Mouse (Mus musculus) spleen, adult 12 weeks (tissue): Measurements from ENCODE around the gene Casq1.

Experiments
- DNase-seq: peaks from one replicate; pipeline ENCODE4 v3.0.0; 2022; ENCODE audit warnings: low spot score

The Casq1 gene

DNA sequence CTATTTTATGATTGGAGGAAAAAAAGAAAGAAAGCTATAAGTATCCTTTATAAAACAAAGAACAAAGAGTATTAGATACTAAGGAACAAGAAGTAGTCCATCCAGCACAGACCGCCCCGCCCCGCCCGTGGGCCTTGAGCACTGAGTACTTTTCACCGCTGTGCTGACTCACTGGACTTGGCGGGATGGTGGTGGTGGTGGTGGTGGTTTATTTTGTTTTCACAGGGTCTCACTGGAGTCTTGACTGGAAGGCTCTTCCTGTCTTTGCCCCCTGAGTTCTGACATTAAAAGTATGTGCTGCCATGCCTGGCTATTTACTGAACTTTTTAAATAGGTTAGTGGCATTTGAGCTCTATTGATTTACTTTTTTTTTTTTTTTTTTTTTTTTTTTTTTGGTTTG, 36.6 kb downstream of the Casq1 start:
- no peak for DNase-seq

DNA sequence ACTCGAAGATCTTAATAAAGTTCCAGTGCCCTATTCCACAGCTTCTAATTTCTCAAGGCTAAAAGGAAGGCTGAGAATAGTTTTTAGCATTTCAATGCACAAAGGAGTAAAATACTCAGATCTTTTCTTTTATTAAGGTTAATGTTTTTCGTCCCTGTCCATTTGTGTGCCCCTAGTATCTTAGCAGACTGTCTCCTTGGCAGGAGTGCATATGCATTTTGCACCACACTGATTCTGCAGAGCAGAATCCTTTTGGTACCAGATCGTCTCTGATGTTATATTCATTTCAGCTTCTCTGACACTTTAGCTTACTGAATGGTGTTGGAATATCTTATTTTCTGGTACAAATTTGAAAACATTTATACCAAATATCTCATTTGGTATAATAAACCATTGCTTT, 37.9 kb downstream of the Casq1 start:
- no peak for DNase-seq

DNA sequence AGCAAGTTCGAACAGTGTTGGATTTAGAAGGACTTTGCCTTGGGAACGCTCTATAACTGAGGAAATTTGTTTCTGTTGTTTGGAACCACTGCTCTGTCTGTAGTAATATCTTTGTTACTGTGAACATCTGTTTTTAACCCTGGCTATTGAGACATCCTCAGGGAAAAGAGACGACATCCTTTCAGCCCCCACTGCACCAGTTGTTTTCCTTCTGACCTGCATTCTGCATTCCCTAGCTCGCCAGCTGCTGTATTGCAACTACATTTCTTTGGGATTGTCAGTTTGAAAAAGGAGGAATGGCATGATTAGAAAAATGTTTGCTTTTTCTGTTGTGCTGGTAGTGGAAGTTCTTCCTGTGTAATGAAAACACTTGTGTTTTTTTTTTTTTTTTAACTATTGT, 38.8 kb downstream of the Casq1 start:
- no peak for DNase-seq

DNA sequence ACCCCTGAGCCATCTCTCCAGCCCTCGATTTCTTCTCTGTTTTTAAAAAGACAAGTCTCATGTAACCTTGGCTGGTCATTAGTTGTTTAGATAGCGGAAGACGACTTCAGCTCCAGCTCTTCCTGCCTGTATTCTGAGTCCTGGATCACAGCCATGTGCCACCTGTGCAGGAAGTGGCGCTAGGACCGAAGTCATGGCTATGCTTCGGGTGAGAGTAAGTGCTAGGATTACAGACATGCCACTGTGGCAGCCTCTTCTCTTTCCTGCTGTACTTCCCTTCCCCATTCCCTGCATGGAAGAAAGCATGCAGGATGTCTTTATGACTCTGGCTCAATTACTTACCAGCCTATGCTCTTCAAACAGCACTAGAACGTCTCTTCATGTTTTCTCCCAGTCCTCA, 40.6 kb downstream of the Casq1 start:
- DNase-seq: no peak

DNA sequence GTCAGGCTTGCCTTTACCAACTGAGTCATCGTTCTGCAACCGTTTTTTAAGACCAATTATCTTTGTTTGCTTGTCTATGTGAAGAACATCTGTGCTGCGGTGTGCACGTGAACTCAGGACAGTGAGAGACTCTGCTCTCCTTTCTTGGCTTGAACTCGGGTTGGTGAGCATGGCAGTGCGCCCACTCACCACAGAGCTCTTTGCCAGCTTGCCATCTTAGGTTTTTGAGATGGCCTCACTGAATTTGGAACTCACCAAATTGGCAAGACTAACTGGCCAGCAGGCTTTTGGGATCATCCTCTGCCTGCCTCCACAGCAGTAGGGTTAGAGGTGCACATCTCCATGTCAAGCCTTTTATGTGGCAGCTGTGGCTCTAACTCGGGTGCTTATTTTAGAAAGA, 41.9 kb downstream of the Casq1 start:
- no peak for DNase-seq

DNA sequence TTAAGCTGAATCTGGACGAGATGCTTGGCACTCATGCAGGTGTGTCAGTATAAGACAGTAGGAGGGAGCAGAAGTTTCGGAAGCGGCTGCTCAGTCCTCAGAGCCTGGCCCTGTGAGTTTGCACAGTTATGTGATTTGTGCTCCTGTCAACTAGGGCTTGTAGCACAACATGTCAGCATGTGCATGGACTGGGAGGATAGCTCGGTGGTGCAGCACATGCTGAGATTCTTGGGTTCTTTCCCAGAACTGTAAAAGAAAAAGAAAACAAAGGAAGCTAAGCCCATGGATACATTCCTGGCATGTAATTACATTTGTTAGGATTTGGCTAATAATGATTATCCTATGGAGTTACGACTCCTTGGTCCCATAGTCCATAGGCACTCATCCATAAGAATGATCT, 46.5 kb downstream of the Casq1 start:
- no peak for DNase-seq

DNA sequence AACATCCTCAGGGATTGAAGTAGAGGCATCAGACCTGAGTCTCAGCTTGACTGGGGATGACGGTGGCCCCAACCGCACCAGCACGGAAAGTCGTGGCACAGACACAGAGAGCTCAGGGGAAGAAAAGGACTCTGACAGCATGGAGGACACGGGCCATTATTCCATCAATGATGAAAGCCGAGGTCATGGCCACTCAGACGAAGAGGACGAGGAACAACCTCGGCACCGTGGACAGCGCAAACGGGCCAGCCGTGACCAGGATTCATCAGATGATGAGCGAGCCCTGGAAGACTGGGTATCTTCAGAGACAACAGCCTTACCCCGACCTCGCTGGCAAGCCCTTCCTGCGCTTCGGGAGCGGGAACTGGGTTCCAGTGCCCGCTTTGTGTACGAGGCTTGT, 47.3 kb downstream of the Casq1 start:
- no peak for DNase-seq

DNA sequence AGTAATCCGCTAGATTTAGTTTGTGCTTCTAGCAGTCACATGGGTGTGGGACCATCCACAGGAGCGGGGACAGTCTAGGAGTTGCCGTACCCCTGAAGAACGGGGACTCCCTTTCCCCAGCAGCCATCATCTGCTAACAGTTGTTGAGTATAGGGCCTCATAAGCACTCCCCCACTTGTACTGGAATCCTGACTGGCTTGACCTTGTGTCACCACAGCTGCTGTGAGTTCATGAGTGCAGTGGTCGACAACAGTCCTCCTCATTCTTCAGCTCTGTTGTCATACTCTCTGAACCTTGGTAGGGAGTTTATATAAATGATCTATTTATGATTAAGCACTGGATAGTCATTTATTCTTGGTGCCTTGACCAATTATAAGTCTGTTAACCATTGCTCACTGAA, 49.9 kb downstream of the Casq1 start:
- no peak for DNase-seq

DNA sequence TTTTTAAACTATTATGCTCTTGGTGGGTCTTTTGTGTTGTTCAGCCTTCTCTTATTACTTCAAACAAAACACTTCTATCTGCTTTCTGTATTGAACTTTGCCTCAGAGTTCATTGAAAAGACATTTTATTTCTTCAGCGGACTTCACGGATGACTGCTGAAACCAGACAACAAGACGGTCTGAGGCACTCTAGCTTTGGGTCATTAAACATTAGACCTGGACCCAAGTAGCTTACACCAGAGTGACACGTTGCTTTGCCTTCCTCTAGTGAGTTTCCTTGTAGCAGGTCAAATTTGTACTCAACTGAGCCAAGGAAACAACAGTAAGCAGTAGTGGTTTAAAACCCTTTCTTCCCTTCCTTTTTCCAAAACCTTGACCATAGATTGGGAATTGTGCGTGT, 51.8 kb downstream of the Casq1 start:
- no peak for DNase-seq

DNA sequence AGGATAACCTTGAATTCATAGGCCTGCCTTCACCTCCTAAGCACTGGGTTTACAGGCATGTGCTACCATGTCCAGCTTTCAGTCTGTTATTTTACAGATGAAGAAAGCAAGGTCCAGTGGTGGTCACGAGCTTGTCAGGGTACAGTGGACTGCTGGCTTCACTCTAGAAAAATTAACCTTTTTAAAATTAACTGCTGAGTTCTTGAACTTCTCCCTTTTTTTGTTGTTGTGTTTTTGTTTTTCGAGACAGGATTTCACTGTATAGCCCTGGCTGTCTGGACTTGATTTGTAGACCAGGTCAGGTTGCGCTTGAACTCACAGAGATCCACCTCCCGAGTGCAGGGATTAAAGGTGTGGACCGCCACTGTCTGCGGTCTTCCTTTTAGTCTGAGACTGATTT, 56.7 kb downstream of the Casq1 start:
- DNase-seq: no peak

DNA sequence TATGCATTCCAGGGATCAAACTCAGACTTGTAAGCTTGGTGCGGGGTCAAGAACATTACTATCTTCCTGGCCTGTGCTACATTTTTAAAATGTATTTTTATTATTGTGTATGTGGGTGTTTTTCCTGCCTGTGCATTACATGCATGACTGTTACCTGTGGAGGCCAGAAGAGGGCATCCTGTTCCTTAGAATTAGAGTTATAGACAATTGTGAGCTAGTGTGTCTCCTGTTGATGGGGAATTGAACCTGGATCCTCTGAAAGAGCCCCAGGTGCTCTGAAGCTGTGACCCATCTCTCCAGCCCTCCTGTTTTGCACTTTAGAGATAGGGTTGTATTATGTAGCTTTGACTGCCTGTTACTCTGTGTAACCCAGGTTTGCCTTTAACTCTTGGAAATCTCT, 57.7 kb downstream of the Casq1 start:
- no peak for DNase-seq

DNA sequence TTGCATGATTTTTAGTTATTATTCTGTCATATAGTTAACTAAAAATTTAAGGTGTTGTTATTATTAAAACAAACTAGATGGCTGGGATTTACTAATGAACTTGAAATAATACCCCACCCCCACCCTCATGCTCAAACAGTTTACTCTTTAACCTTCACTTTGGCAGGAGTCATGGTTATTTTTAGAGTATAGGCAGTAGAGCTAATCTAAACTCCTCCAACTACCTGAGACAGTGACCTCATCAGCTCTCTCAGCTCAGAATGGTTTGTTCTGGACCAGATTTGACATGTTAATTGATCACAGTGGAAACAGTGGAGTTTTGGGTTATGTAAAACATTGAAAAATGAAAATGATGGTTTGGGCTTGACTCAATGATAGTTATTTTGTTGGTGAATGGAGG, 59.2 kb downstream of the Casq1 start:
- no peak for DNase-seq

DNA sequence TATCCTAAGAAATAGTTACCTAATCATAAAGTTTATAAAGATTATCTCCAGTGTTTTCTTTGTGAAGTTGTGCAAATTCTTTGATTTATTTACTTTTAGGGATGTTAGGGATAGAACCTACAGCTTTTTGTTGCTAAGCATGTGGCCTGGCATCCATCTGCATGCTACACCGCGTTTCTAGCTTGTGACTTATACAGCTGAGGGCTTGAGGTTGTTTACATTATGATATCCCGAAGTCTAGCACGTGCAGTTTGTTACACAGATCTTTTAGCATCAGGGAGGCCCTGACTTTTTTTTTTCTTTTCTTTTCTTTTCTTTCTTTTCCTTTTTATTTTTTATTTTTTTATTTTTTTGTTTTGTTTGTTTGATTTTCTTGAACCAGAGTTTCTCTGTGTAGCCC, 59.7 kb downstream of the Casq1 start:
- DNase-seq: no peak
